Mouse (Mus musculus): ENCODE data around the gene Adcy3.

DNA sequence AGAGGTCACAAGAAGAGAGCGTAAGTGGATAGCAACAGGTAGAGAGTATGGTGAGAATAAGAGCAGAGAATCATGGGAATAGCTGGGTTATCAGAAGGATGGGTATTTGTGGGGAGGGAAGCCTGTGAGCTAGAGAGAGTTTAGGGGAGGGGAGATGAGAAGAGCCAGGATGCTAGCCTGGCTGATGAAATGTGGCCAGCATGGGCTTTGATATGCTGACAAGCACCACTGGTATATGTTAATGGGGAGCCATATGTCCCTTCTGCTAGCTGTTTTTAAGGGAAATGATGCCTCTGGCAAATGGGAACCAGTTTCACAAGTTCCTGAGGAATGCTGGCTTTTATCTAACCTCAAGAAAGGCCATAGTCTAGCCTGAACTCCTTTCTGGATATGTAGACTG lies 36.2 kb downstream of the Adcy3 start:
- TF ChIP-seq CTCF (IDR thresholded peaks at IDR 0.05; ENCODE audit: extremely low read depth, insufficient read depth, insufficient read length, insufficient replicate concordance), result no peak
- TF ChIP-seq POLR2A (IDR thresholded peaks at IDR 0.05; ENCODE audit: low read depth, low read length), result no peak
